Mouse (Mus musculus) MEL (cell line): ENCODE results near the gene Tmem202. TPM values are rescaled to one million over a fixed set of nuclear protein-coding genes. Genes with fewer than 3 reads are reported as not detected.

Source experiments
- DNase-seq: peaks from one replicate; pipeline ENCODE4 v3.0.0; 2011; ENCODE audit warnings: low read depth, low spot score
- H3K27ac ChIP-seq: 2 replicates; pipeline ENCODE4 v1.5.1; 2012; ENCODE audit warnings: low read depth, mild to moderate bottlenecking, control low read depth, low read length, moderate library complexity; ENCODE audit not compliant: control insufficient read depth
- H3K27me3 ChIP-seq, 2 experiments: fragments of 150-350 bp in 1 of 2; sonication (generic) in 1 of 2; 2 replicates each; pipeline ENCODE4 v1.6.1; 2012; ENCODE audit warnings: low read length in 2 of 2, mild to moderate bottlenecking in 2 of 2, improper control_type of control experiment in 1 of 2, moderate library complexity in 1 of 2; ENCODE audit not compliant: insufficient read depth in 2 of 2, control insufficient read depth in 1 of 2
- H3K36me3 ChIP-seq, 2 experiments: 2 replicates each; pipeline ENCODE4 v1.6.1; 2012 to 2014; ENCODE audit warnings: low read length in 2 of 2, improper control_type of control experiment in 1 of 2, inconsistent platforms in 1 of 2, mild to moderate bottlenecking in 1 of 2; ENCODE audit not compliant: insufficient read depth in 2 of 2, control insufficient read depth in 1 of 2
- H3K4me1 ChIP-seq, 2 experiments: fragments of 150-350 bp in 1 of 2; sonication (generic) in 1 of 2; 2 replicates each; pipeline ENCODE4 v1.6.1; 2012; ENCODE audit warnings: low read length in 2 of 2, improper control_type of control experiment in 1 of 2, mild to moderate bottlenecking in 1 of 2; ENCODE audit not compliant: insufficient read depth in 2 of 2, control insufficient read depth in 1 of 2
- H3K4me3 ChIP-seq, 2 experiments: fragments of 150-350 bp in 1 of 2; sonication (generic) in 1 of 2; 2 replicates each; pipeline ENCODE4 v1.5.1; 2012; ENCODE audit warnings: low read depth in 2 of 2, low read length in 2 of 2, mild to moderate bottlenecking in 2 of 2, moderate library complexity in 2 of 2, control low read depth in 1 of 2, improper control_type of control experiment in 1 of 2; ENCODE audit not compliant: control insufficient read depth in 1 of 2, insufficient read depth in 1 of 2
- H3K79me2 ChIP-seq: 2 replicates; pipeline ENCODE4 v1.6.1; 2012; ENCODE audit warnings: mild to moderate bottlenecking, low read length, moderate library complexity; ENCODE audit not compliant: control insufficient read depth, poor library complexity, insufficient read depth
- H3K9ac ChIP-seq: 2 replicates; pipeline ENCODE4 v1.6.1; 2012; ENCODE audit warnings: low read depth, mild to moderate bottlenecking, control low read depth, low read length, moderate library complexity; ENCODE audit not compliant: control insufficient read depth, poor library complexity, severe bottlenecking
- H3K9me3 ChIP-seq: fragments of 150-350 bp; sonication (generic); replicated peaks from 2 replicates; pipeline ENCODE4 v1.6.1; 2012; ENCODE audit warnings: mild to moderate bottlenecking, low read length, improper control_type of control experiment, moderate library complexity; ENCODE audit not compliant: insufficient read depth
- BHLHE40 ChIP-seq: IDR thresholded peaks from 2 replicates; pipeline ENCODE4 v1.6.1; 2012; ENCODE audit warnings: low read depth, mild to moderate bottlenecking, inconsistent platforms, low read length, improper control_type of control experiment, borderline replicate concordance
- CHD2 ChIP-seq: IDR thresholded peaks from 2 replicates; pipeline ENCODE4 v1.6.1; 2011; ENCODE audit warnings: low read length, improper control_type of control experiment
- CTCF ChIP-seq, 3 experiments: IDR thresholded peaks in 2 of 3; conservative IDR thresholded peaks in 1 of 3; 2 replicates each; pipeline ENCODE4 v1.5.1; 2011 to 2012; ENCODE audit warnings: low read length in 3 of 3, low read depth in 2 of 3, mild to moderate bottlenecking in 2 of 3, improper control_type of control experiment in 1 of 3, inconsistent platforms in 1 of 3, mixed read lengths in 1 of 3, moderate library complexity in 1 of 3; ENCODE audit not compliant: control insufficient read depth in 1 of 3, insufficient read depth in 1 of 3, poor library complexity in 1 of 3, severe bottlenecking in 1 of 3
- E2F4 ChIP-seq: IDR thresholded peaks from 2 replicates; pipeline ENCODE4 v1.6.1; 2011; ENCODE audit warnings: low read depth, low read length, improper control_type of control experiment, borderline replicate concordance
- ELF1 ChIP-seq: IDR thresholded peaks from 2 replicates; pipeline ENCODE4 v1.6.1; 2014; ENCODE audit warnings: low read depth, mild to moderate bottlenecking, inconsistent platforms, low read length, improper control_type of control experiment, moderate library complexity
- GATA1 ChIP-seq: IDR thresholded peaks from 2 replicates; pipeline ENCODE4 v1.6.1; 2011; ENCODE audit warnings: low read depth, low read length, improper control_type of control experiment
- JUND ChIP-seq: IDR thresholded peaks from 2 replicates; pipeline ENCODE4 v1.6.1; 2011; ENCODE audit warnings: low read depth, mild to moderate bottlenecking, improper control_type of control experiment, low read length
- KAT2A ChIP-seq: conservative IDR thresholded peaks from 2 replicates; pipeline ENCODE4 v1.6.1; 2012; ENCODE audit warnings: low read depth, low read length, improper control_type of control experiment, inconsistent platforms
- MAFK ChIP-seq: IDR thresholded peaks from 2 replicates; pipeline ENCODE4 v1.6.1; 2011; ENCODE audit warnings: low read depth, mild to moderate bottlenecking, low read length, improper control_type of control experiment, borderline replicate concordance
- MAX ChIP-seq: IDR thresholded peaks from 2 replicates; pipeline ENCODE4 v1.6.1; 2011; ENCODE audit warnings: low read length, improper control_type of control experiment
- MAZ ChIP-seq: IDR thresholded peaks from 2 replicates; pipeline ENCODE4 v1.6.1; 2012; ENCODE audit warnings: low read depth, mild to moderate bottlenecking, inconsistent platforms, low read length, improper control_type of control experiment
- MXI1 ChIP-seq: IDR thresholded peaks from 2 replicates; pipeline ENCODE4 v1.6.1; 2011; ENCODE audit warnings: mild to moderate bottlenecking, low read depth, low read length, improper control_type of control experiment
- NELFE ChIP-seq: IDR thresholded peaks from 2 replicates; pipeline ENCODE4 v1.6.1; 2011; ENCODE audit warnings: low read depth, low read length, improper control_type of control experiment
- NRF1 ChIP-seq: IDR thresholded peaks from 2 replicates; pipeline ENCODE4 v1.6.1; 2014; ENCODE audit warnings: low read depth, mild to moderate bottlenecking, inconsistent platforms, low read length, improper control_type of control experiment, moderate library complexity; ENCODE audit not compliant: poor library complexity, insufficient read depth, severe bottlenecking
- POLR2AphosphoS2 ChIP-seq: IDR thresholded peaks from 2 replicates; pipeline ENCODE4 v1.6.1; 2011; ENCODE audit warnings: low read length, improper control_type of control experiment
- POLR2AphosphoS5 ChIP-seq: IDR thresholded peaks from 2 replicates; pipeline ENCODE4 v1.6.1; 2012; ENCODE audit warnings: low read depth, borderline replicate concordance, mild to moderate bottlenecking, inconsistent platforms, low read length, moderate library complexity, mixed read lengths
- RAD21 ChIP-seq: IDR thresholded peaks from 2 replicates; pipeline ENCODE4 v1.6.1; 2011; ENCODE audit warnings: mild to moderate bottlenecking, low read depth, low read length, improper control_type of control experiment
- RCOR1 ChIP-seq: IDR thresholded peaks from 2 replicates; pipeline ENCODE4 v1.6.1; 2012; ENCODE audit warnings: low read depth, mild to moderate bottlenecking, inconsistent platforms, low read length, improper control_type of control experiment
- SIN3A ChIP-seq: IDR thresholded peaks from 2 replicates; pipeline ENCODE4 v1.6.1; 2012; ENCODE audit warnings: low read length, improper control_type of control experiment, inconsistent platforms
- SMC3 ChIP-seq: IDR thresholded peaks from 2 replicates; pipeline ENCODE4 v1.6.1; 2011; ENCODE audit warnings: low read depth, low read length, improper control_type of control experiment
- TAL1 ChIP-seq: IDR thresholded peaks from 2 replicates; pipeline ENCODE4 v1.6.1; 2012; ENCODE audit warnings: mild to moderate bottlenecking, inconsistent platforms, low read length, moderate library complexity, mixed read lengths
- TCF12 ChIP-seq: IDR thresholded peaks from 2 replicates; pipeline ENCODE4 v1.6.1; 2014; ENCODE audit warnings: low read depth, mild to moderate bottlenecking, inconsistent platforms, low read length, improper control_type of control experiment, moderate library complexity
- UBTF ChIP-seq: IDR thresholded peaks from 2 replicates; pipeline ENCODE4 v1.6.1; 2012; ENCODE audit warnings: low read depth, mild to moderate bottlenecking, inconsistent platforms, low read length, improper control_type of control experiment, moderate library complexity, borderline replicate concordance; ENCODE audit not compliant: insufficient read depth
- USF2 ChIP-seq, 2 experiments: IDR thresholded peaks; 2 replicates each; pipeline ENCODE4 v1.6.1; 2011 to 2012; ENCODE audit warnings: improper control_type of control experiment in 2 of 2, low read length in 2 of 2, borderline replicate concordance in 1 of 2, inconsistent platforms in 1 of 2, low read depth in 1 of 2, mild to moderate bottlenecking in 1 of 2; ENCODE audit not compliant: insufficient read depth in 1 of 2
- ZC3H11A ChIP-seq: IDR thresholded peaks from 2 replicates; pipeline ENCODE4 v1.6.1; 2012; ENCODE audit warnings: low read depth, mild to moderate bottlenecking, inconsistent platforms, low read length, improper control_type of control experiment
- ZKSCAN1 ChIP-seq: IDR thresholded peaks from 2 replicates; pipeline ENCODE4 v1.6.1; 2012; ENCODE audit warnings: low read depth, mild to moderate bottlenecking, inconsistent platforms, low read length, improper control_type of control experiment, moderate library complexity
- polyA plus RNA-seq, 2 experiments: library from polyadenylated mRNA; stranded (reverse) in 1 of 2; unstranded in 1 of 2; fragments of >175 nt in 1 of 2; fragments of >200 nt in 1 of 2; gene quantifications; 2 replicates each; pipeline versions ENCODE4 v1.2.1 to v1.2.4; 2012; ENCODE audit warnings: low replicate concordance in 2 of 2, low read depth in 1 of 2; ENCODE audit not compliant: insufficient read length in 2 of 2, insufficient read depth in 1 of 2, missing spikeins in 1 of 2
- total RNA-seq: library from RNA; depleted of rRNA; stranded (reverse); fragments of 300-350 nt; gene quantifications from 2 replicates; pipeline ENCODE4 v1.2.3, GENCODE M21; 2012

The Tmem202 gene
- total and polyA plus RNA-seq, 3 experiments, result 0.50 TPM; not detected in 2

DNA sequence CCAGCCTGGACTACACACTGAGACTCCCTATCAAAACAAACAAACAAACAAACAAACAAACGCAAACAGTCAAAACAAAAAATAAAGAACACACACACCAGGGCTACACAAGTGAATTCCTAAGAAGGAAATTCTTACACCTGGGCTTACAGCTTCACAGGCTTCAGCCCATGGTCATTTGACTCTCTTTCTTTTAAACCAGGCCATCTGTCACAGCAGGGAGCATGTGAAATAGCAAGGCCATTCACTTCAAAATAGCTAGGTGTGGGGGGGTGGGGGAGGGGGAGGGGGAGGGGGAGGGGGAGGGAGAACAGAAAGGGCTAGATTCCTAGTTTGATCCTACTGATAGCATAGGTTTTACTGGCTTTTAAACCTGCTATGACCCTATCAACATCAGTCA lies 31.5 kb downstream of the Tmem202 start:
- Histone ChIP-seq H3K9ac (no peak overlapping the region), H3K36me3 (no peaks in the 10 kb centered on the region), H3K27me3 (peaks cover 0 to 3% of the 10 kb centered on the region in 2 experiments; a peak in 3 of 4 replicates), H3K4me1 (no peaks in the 10 kb centered on the region), H3K9me3 (no peaks in the 10 kb centered on the region), H3K27ac (no peak overlapping the region), H3K4me3 (no peak overlapping the region), H3K79me2 (no peaks in the 10 kb centered on the region)
- DNase-seq, result no peak
- TF ChIP-seq MAFK (no peak), RAD21 (no peak), ZC3H11A (no peak), JUND (no peak), SIN3A (no peak), POLR2AphosphoS2 (no peak), ZKSCAN1 (no peak), TAL1 (no peak), POLR2AphosphoS5 (no peak), UBTF (no peak), CTCF (IDR thresholded peaks at IDR 0.05 in 2 of 3, conservative IDR thresholded peaks at IDR 0.05 in 1 of 3; ENCODE audit: control insufficient read depth in 1 of 3, insufficient read depth in 1 of 3, low read depth in 2 of 3, low read length in 3 of 3, poor library complexity in 1 of 3, severe bottlenecking in 1 of 3) (no peak), E2F4 (no peak), USF2 (IDR thresholded peaks at IDR 0.05; ENCODE audit: borderline replicate concordance in 1 of 2, insufficient read depth in 1 of 2, low read depth in 1 of 2, low read length in 2 of 2) (no peak), GATA1 (no peak), BHLHE40 (no peak), ELF1 (no peak)

- H3K27me3 ChIP-seq, result no peaks in the 10 kb centered on the region; a peak in 2 of 4 replicates
- peaks cover 0 to 17% of the 10 kb centered on the region in 2 experiments; a peak in 3 of 4 replicates for H3K36me3 ChIP-seq
- no peak for TF ChIP-seq KAT2A
- TF ChIP-seq UBTF, result no peak
- TF ChIP-seq SIN3A, result no peak
- no peak for TF ChIP-seq ELF1
- no peak for TF ChIP-seq CTCF (IDR thresholded peaks at IDR 0.05 in 2 of 3, conservative IDR thresholded peaks at IDR 0.05 in 1 of 3; ENCODE audit: control insufficient read depth in 1 of 3, insufficient read depth in 1 of 3, low read depth in 2 of 3, low read length in 3 of 3, poor library complexity in 1 of 3, severe bottlenecking in 1 of 3)
- peak; percentile 48 for TF ChIP-seq TAL1
- no peak for TF ChIP-seq GATA1
- no peak for TF ChIP-seq NELFE
- no peak for TF ChIP-seq NRF1
- no peak for TF ChIP-seq MXI1
- TF ChIP-seq MAX, result no peak
- TF ChIP-seq SMC3, result no peak
- no peak for TF ChIP-seq MAZ
- no peak for TF ChIP-seq CHD2
- 0 out of 2 replicates have a peak, but pooled peaks have one; percentile 14 for TF ChIP-seq RCOR1
- no peak for TF ChIP-seq RAD21
- no peak for TF ChIP-seq TCF12
- no peaks in the 10 kb centered on the region for H3K9me3 ChIP-seq
- H3K4me3 ChIP-seq, result peak overlapping the region; percentile 73 to 94
- H3K79me2 ChIP-seq, result peaks cover 32% of the 10 kb centered on the region
- H3K9ac ChIP-seq, result peak overlapping the region; percentile 78
- peaks cover 0 to 3% of the 10 kb centered on the region in 2 experiments; a peak in 2 of 4 replicates for H3K4me1 ChIP-seq
- H3K27ac ChIP-seq, result peak overlapping the region; percentile 87
- DNase-seq, result peak; percentile 44
Measured at GRCm38 (mm10) chr9:59487331-59487730, 52.3 kb downstream of the Tmem202 start.
